In the genomic region with DNA sequence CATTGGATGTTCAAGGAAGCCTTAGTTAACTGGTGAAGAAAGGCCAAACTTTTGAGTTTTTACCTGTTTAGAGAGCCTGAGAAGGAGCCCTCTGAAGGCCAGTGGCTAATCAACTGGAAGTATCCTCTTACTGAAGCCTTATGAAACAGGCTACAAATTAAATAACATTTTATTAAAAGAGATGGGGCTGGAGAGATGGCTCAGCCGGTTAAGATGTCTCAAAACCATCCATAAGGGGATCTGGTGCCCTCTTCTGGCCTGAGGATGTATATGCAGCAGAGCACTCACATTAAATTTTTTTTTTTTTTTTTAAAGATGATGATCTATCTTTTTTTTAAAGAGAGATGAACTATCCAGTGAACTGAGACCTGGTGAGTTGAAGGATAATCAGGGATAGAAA, we compare ENCODE assay signal across 10 mouse cellular contexts. TPM values are rescaled to one million over a fixed set of nuclear protein-coding genes. Genes with fewer than 3 reads are reported as not detected.
DNase-seq lines count a peak whose midpoint lies in the region; ATAC-seq and TF ChIP-seq lines count a peak whose summit lies in the region.
"Had no signal": no experiment of that assay in that cellular context is flagged by ENCODE, and none has a peak within 500 bp of the region (broad histone marks: within the 10 kb centered on the region; RNA-seq: fewer than 3 reads in every experiment).

No protein-coding gene starts in this region.

- WGBS in thymus, adult 2 months = 0% methylated on average over 1 of the region's 1 CpGs
- 0% methylated on average over 1 of the region's 1 CpGs for WGBS in midbrain, embryonic 15.5 days

- H3K4me2 ChIP-seq in midbrain, embryonic 15.5 days = no peak overlapping the region
- H3K4me2 ChIP-seq: heart, embryonic 13.5 days; neural tube, embryonic 13.5 days had no signal

- TF ChIP-seq CTCF in thymus, adult 2 months (IDR thresholded peaks at IDR 0.05; ENCODE audit: borderline replicate concordance, control insufficient read depth, extremely low read depth, insufficient read depth, low read length, poor library complexity) = no peak

- peak; percentile 54 to 82 for DNase-seq in adrenal gland, adult (ENCODE audit: inconsistent age in 2 of 2, low spot score in 1 of 2)
- DNase-seq in adrenal gland, adult 8-10 months = no peak
- peak; percentile 69 for DNase-seq in thymus, adult 2 months
- no peak for DNase-seq in thymus, adult 18-20 months
- peak; percentile 48 for DNase-seq in embryo, embryonic 11.5 days (ENCODE audit: low read depth, low spot score)
- DNase-seq in kidney, postnatal 4 days = peak; percentile 74 to 82
- DNase-seq in testis, postnatal 10 days (ENCODE audit: low spot score) = peak; percentile 75

- no peaks in the 10 kb centered on the region for H3K9me3 ChIP-seq in midbrain, embryonic 15.5 days
- H3K9me3 ChIP-seq: heart, embryonic 13.5 days; neural tube, embryonic 13.5 days had no signal

- H3K36me3 ChIP-seq in thymus, adult 2 months (ENCODE audit: control insufficient read depth, insufficient read depth, low read length) = peaks cover 9% of the 10 kb centered on the region; the same call in 1 of the 2 replicates
- no peaks in the 10 kb centered on the region for H3K36me3 ChIP-seq in midbrain, embryonic 15.5 days (replicated peaks)

- H3K27ac ChIP-seq in thymus, adult 2 months (ENCODE audit: control insufficient read depth, insufficient read depth, low read length) = no peak overlapping the region
- H3K27ac ChIP-seq in midbrain, embryonic 15.5 days = 0 out of 2 replicates have a peak overlapping the region, but pooled peaks have one; percentile 39
- H3K27ac ChIP-seq: heart, embryonic 13.5 days; neural tube, embryonic 13.5 days had no signal

- H3K4me3 ChIP-seq in thymus, adult 2 months (ENCODE audit: control insufficient read depth, insufficient read depth, low read length) = no peak overlapping the region
- no peak overlapping the region for H3K4me3 ChIP-seq in midbrain, embryonic 15.5 days
- H3K4me3 ChIP-seq: heart, embryonic 13.5 days; neural tube, embryonic 13.5 days had no signal

- H3K27me3 ChIP-seq in thymus, adult 2 months (ENCODE audit: control insufficient read depth, insufficient read depth, low read length) = no peaks in the 10 kb centered on the region
- H3K27me3 ChIP-seq in midbrain, embryonic 15.5 days (replicated peaks) = no peaks in the 10 kb centered on the region
- H3K27me3 ChIP-seq: heart, embryonic 13.5 days; neural tube, embryonic 13.5 days had no signal

- ATAC-seq in midbrain, embryonic 15.5 days (replicated peaks) = no peak

- no peak overlapping the region for H3K9ac ChIP-seq in midbrain, embryonic 15.5 days
- H3K9ac ChIP-seq: heart, embryonic 13.5 days; neural tube, embryonic 13.5 days had no signal

- peaks cover 8% of the 10 kb centered on the region for H3K4me1 ChIP-seq in thymus, adult 2 months (replicated peaks; ENCODE audit: control insufficient read depth, insufficient read depth, low read length)
- H3K4me1 ChIP-seq in midbrain, embryonic 15.5 days = peaks cover 8% of the 10 kb centered on the region

- no peak for TF ChIP-seq POLR2A in thymus, adult 2 months (IDR thresholded peaks at IDR 0.05; ENCODE audit: control insufficient read depth, extremely low read depth, insufficient read depth, low read length, poor library complexity)

RNA-seq across cellular contexts. Expression of gene Sacm1l, which starts 4.5 kb away (rescaled TPM):
- 100 to 1,000 TPM in 1 of 4 experiments, 10 to 100 TPM in 3; 80.8 to 101 (median 85.6) TPM for total RNA-seq in adrenal gland, adult 8-10 months (2022)
- polyA plus RNA-seq in thymus, adult 2 months (2012; rRNA removed) = 8.1 and 8.6 TPM in 2 replicates
- 49.0 and 50.9 TPM in 2 replicates for polyA plus RNA-seq in midbrain, embryonic 15.5 days (2015; fragmentation: Nextera tagmentation; extraction: Ambion mirVana)

RNA-seq across cellular contexts. Expression of gene Limd1, which starts 46.6 kb away (rescaled TPM):
- total RNA-seq in adrenal gland, adult 8-10 months (2022) = 10 to 100 TPM; 31.3 to 33.8 (median 31.9) TPM
- polyA plus RNA-seq in thymus, adult 2 months (2012; rRNA removed) = 56.4 and 59.1 TPM in 2 replicates
- polyA plus RNA-seq in midbrain, embryonic 15.5 days (2015; fragmentation: Nextera tagmentation; extraction: Ambion mirVana) = 11.4 and 13.9 TPM in 2 replicates

Comparison
In these comparisons a context has a peak if more than half of its experiments do, and no peak if none do; other contexts are left out.
1. DNase-seq: peak in adrenal gland, adult (2 of 2), thymus, adult 2 months (single experiment), embryo, embryonic 11.5 days (single experiment), kidney, postnatal 4 days (2 of 2) and testis, postnatal 10 days (single experiment); none in adrenal gland, adult 8-10 months (single experiment) and thymus, adult 18-20 months (0 of 2).